ENCODE assay signal across 8 mouse cellular contexts in genomic region chr5:123317992-123318391, GRCm38 (mm10). TPM values are rescaled to one million over a fixed set of nuclear protein-coding genes. Genes with fewer than 3 reads are reported as not detected.
A peak's percentile ranks its signal among the peaks of the same experiment; 100 is the strongest.
DNase-seq lines count a peak whose midpoint lies in the region; TF ChIP-seq lines count a peak whose summit lies in the region.

No protein-coding gene starts in this region.

- H3ac ChIP-seq in C2C12 (ENCODE audit: control insufficient read depth, insufficient read length, low read depth), result no peak overlapping the region
- no peak overlapping the region for H3ac ChIP-seq in myocyte (ENCODE audit: control insufficient read depth, insufficient read length)

- H3K36me3 ChIP-seq in C2C12 (ENCODE audit: control insufficient read depth, insufficient read depth) (no peaks in the 10 kb centered on the region), myocyte (ENCODE audit: control insufficient read depth, insufficient read depth) (no peaks in the 10 kb centered on the region)

- H3K79me3 ChIP-seq in C2C12 (ENCODE audit: low read depth), result no peaks in the 10 kb centered on the region

- H3K4me3 ChIP-seq in C2C12 (ENCODE audit: insufficient read depth, poor library complexity, severe bottlenecking) (peak overlapping the region; percentile 6), myocyte (no peak overlapping the region)

- TF ChIP-seq CTCF in C2C12 (IDR thresholded peaks at IDR 0.05; ENCODE audit: control insufficient read depth, insufficient read depth, insufficient read length), result no peak

- H3K4me2 ChIP-seq in myocyte (ENCODE audit: low read depth), result peak overlapping the region; percentile 72

- H3K27me3 ChIP-seq in C2C12 (ENCODE audit: control insufficient read depth, insufficient read depth, insufficient read length), result no peaks in the 10 kb centered on the region
- no peaks in the 10 kb centered on the region for H3K27me3 ChIP-seq in myocyte (ENCODE audit: control insufficient read depth, insufficient read depth, insufficient read length)

- DNase-seq in adrenal gland, postnatal 10 days, result peak; percentile 34
- DNase-seq in adrenal gland, adult 18-20 months (ENCODE audit: low spot score in 2 of 2), result no peak
- peak; percentile 21 to 24 for DNase-seq in heart, adult 9 months (ENCODE audit: low spot score in 2 of 2)
- peak; percentile 42 for DNase-seq in kidney, postnatal 10 days
- no peak for DNase-seq in gastrocnemius, adult 18-20 months (ENCODE audit: low spot score)
- DNase-seq in layer of hippocampus, postnatal 10 days (ENCODE audit: low spot score in 2 of 2), result no peak

- no peak for TF ChIP-seq POLR2A in myocyte (IDR thresholded peaks at IDR 0.05; ENCODE audit: insufficient read length, low read depth)

- no peaks in the 10 kb centered on the region for H3K79me2 ChIP-seq in C2C12 (ENCODE audit: control insufficient read depth, insufficient read depth)
- no peaks in the 10 kb centered on the region for H3K79me2 ChIP-seq in myocyte (ENCODE audit: control insufficient read depth, insufficient read depth)

TF ChIP-seq in C2C12, 6 proteins besides CTCF, POLR2A, EP300 and RAD21:
- TF ChIP-seq MYOD1 (IDR thresholded peaks at IDR 0.05; ENCODE audit: control insufficient read depth, insufficient read length, low read depth) (no peak), FOSL1 (IDR thresholded peaks at IDR 0.05; ENCODE audit: insufficient read depth, low read length, poor library complexity, severe bottlenecking) (no peak), USF1 (IDR thresholded peaks at IDR 0.05; ENCODE audit: low read depth) (no peak), MAX (IDR thresholded peaks at IDR 0.05) (no peak), CEBPB (IDR thresholded peaks at IDR 0.05; ENCODE audit: low read depth) (no peak), MYOG (IDR thresholded peaks at IDR 0.05; ENCODE audit: control insufficient read depth, extremely low read depth, insufficient read length) (no peak)
TF ChIP-seq in C2C12: peak in this region for 0.

TF ChIP-seq in myocyte, 11 proteins besides CTCF, POLR2A, EP300 and RAD21:
- TF ChIP-seq MYOD1 (IDR thresholded peaks at IDR 0.05; ENCODE audit: control insufficient read depth in 1 of 3, insufficient read length in 2 of 3, low read depth in 2 of 3) (no peak), E2F4 (IDR thresholded peaks at IDR 0.05; ENCODE audit: insufficient read depth) (no peak), TCF12 (IDR thresholded peaks at IDR 0.05; ENCODE audit: insufficient read depth, poor library complexity, severe bottlenecking) (no peak), SRF (IDR thresholded peaks at IDR 0.05; ENCODE audit: control insufficient read depth, insufficient read length, low read depth) (no peak), POLR2AphosphoS2 (IDR thresholded peaks at IDR 0.05; ENCODE audit: insufficient read length, low read depth) (no peak), REST (IDR thresholded peaks at IDR 0.05; ENCODE audit: insufficient read depth, insufficient read length) (no peak), MYOG (IDR thresholded peaks at IDR 0.05; ENCODE audit: control insufficient read depth in 1 of 3, insufficient read depth in 1 of 3, insufficient read length in 2 of 3, low read depth in 2 of 3) (no peak), TCF3 (IDR thresholded peaks at IDR 0.05; ENCODE audit: insufficient read length, low read depth) (no peak), USF1 (IDR thresholded peaks at IDR 0.05; ENCODE audit: low read depth) (no peak), MAX (IDR thresholded peaks at IDR 0.05; ENCODE audit: low read depth) (no peak), CEBPB (IDR thresholded peaks at IDR 0.05; ENCODE audit: insufficient read depth, poor library complexity, severe bottlenecking) (no peak)

RNA-seq across cellular contexts. Expression of gene Bcl7a, which starts 25.6 kb away (rescaled TPM):
- 10 to 100 TPM; 14.1 to 20.6 TPM for total RNA-seq in adrenal gland, postnatal 10 days (2021)
- 1 to 10 TPM; 6.9 to 7.1 TPM for total RNA-seq in adrenal gland, adult 18-20 months (2021)
- polyA plus RNA-seq in C2C12 (2012; fragmentation: generic; extraction: Trizol), result 5.6 TPM
- 3.6 TPM for polyA plus RNA-seq in myocyte (2012; fragmentation: generic; extraction: Trizol)
- 10 to 100 TPM in 1 of 2 experiments, 1 to 10 TPM in 1; 9.4 to 10.5 TPM for total RNA-seq in gastrocnemius, adult 18-20 months (2021)
- 10 to 100 TPM; 72.7 to 78.5 TPM for total RNA-seq in layer of hippocampus, postnatal 10 days (2021)

Comparison
In these comparisons a context has a peak if more than half of its experiments do, and no peak if none do; other contexts are left out.
1. DNase-seq: peak in adrenal gland, postnatal 10 days (single experiment), heart, adult 9 months (2 of 2) and kidney, postnatal 10 days (single experiment); none in adrenal gland, adult 18-20 months (0 of 2), gastrocnemius, adult 18-20 months (single experiment) and layer of hippocampus, postnatal 10 days (0 of 2).